ENCODE assay signal across 7 mouse cellular contexts in genomic region chr16:42874456-42874855, GRCm38 (mm10). TPM values are rescaled to one million over a fixed set of nuclear protein-coding genes. Genes with fewer than 3 reads are reported as not detected.
DNase-seq lines count a peak whose midpoint lies in the region; ATAC-seq and TF ChIP-seq lines count a peak whose summit lies in the region.

No protein-coding gene starts in this region.

- H3K4me3 ChIP-seq in G1E (ENCODE audit: low read depth, low read length) = peak overlapping the region; percentile 74
- peak overlapping the region; percentile 69 for H3K4me3 ChIP-seq in forebrain, embryonic 11.5 days (ENCODE audit: low read depth, low read length)
- H3K4me3 ChIP-seq in limb, embryonic 10.5 days = peak overlapping the region; percentile 71
- peak overlapping the region; percentile 39 for H3K4me3 ChIP-seq in midbrain, embryonic 11.5 days (ENCODE audit: low read depth, low read length)

- no peak for ATAC-seq in G1E (ENCODE audit: extremely low read depth, insufficient number of reproducible peaks, low FRiP score, poor library complexity, severe bottlenecking)
- ATAC-seq in forebrain, embryonic 11.5 days (replicated peaks; ENCODE audit: low FRiP score) = no peak
- ATAC-seq in midbrain, embryonic 11.5 days (ENCODE audit: low FRiP score) = no peak

- H3K36me3 ChIP-seq in G1E (replicated peaks) = no peaks in the 10 kb centered on the region
- H3K36me3 ChIP-seq in forebrain, embryonic 11.5 days (ENCODE audit: control insufficient read depth, insufficient read depth, low read length) = no peaks in the 10 kb centered on the region
- H3K36me3 ChIP-seq in limb, embryonic 10.5 days = no peaks in the 10 kb centered on the region
- no peaks in the 10 kb centered on the region for H3K36me3 ChIP-seq in midbrain, embryonic 11.5 days (ENCODE audit: control insufficient read depth, insufficient read depth, low read length)

- H3K27me3 ChIP-seq in G1E (ENCODE audit: insufficient read depth, low read length) = no peaks in the 10 kb centered on the region
- no peaks in the 10 kb centered on the region for H3K27me3 ChIP-seq in forebrain, embryonic 11.5 days (ENCODE audit: control insufficient read depth, insufficient read depth, low read length)
- H3K27me3 ChIP-seq in limb, embryonic 10.5 days (ENCODE audit: low read depth, poor library complexity, severe bottlenecking) = no peaks in the 10 kb centered on the region
- no peaks in the 10 kb centered on the region for H3K27me3 ChIP-seq in midbrain, embryonic 11.5 days (ENCODE audit: control insufficient read depth, insufficient read depth, low read length)

- no peaks in the 10 kb centered on the region for H3K9me3 ChIP-seq in G1E (replicated peaks)
- no peaks in the 10 kb centered on the region for H3K9me3 ChIP-seq in forebrain, embryonic 11.5 days (ENCODE audit: control insufficient read depth, low read length)
- H3K9me3 ChIP-seq in limb, embryonic 10.5 days (replicated peaks) = no peaks in the 10 kb centered on the region
- H3K9me3 ChIP-seq in midbrain, embryonic 11.5 days (ENCODE audit: control insufficient read depth, low read length) = no peaks in the 10 kb centered on the region

- peak overlapping the region; percentile 98 for H3K27ac ChIP-seq in forebrain, embryonic 11.5 days (ENCODE audit: low read depth, low read length)
- H3K27ac ChIP-seq in limb, embryonic 10.5 days = peak overlapping the region; percentile 97
- H3K27ac ChIP-seq in midbrain, embryonic 11.5 days (ENCODE audit: low read depth, low read length) = peak overlapping the region; percentile 95

- H3K9ac ChIP-seq in forebrain, embryonic 11.5 days (ENCODE audit: low read length) = peak overlapping the region; percentile 69
- peak overlapping the region; percentile 70 for H3K9ac ChIP-seq in midbrain, embryonic 11.5 days (ENCODE audit: low read length)

- peaks cover 18% of the 10 kb centered on the region for H3K4me1 ChIP-seq in G1E (ENCODE audit: insufficient read depth, low read depth, low read length)
- 0 out of 2 replicates have a peak, but pooled peaks cover 2% of the 10 kb centered on the region for H3K4me1 ChIP-seq in forebrain, embryonic 11.5 days (replicated peaks; ENCODE audit: control insufficient read depth, insufficient read depth, low read length)
- peaks cover 22% of the 10 kb centered on the region for H3K4me1 ChIP-seq in limb, embryonic 10.5 days
- H3K4me1 ChIP-seq in midbrain, embryonic 11.5 days (ENCODE audit: control insufficient read depth, insufficient read depth, low read length) = no peaks in the 10 kb centered on the region; the same call in 1 of the 2 replicates

- TF ChIP-seq CTCF in G1E (IDR thresholded peaks at IDR 0.05; ENCODE audit: low read depth, low read length) = no peak

- peak overlapping the region; percentile 55 for H3K4me2 ChIP-seq in forebrain, embryonic 11.5 days (ENCODE audit: low read depth, low read length, severe bottlenecking)
- H3K4me2 ChIP-seq in midbrain, embryonic 11.5 days = peak overlapping the region; percentile 58

- DNase-seq in G1E (ENCODE audit: low spot score) = peak; percentile 2
- peak; percentile 41 for DNase-seq in adrenal gland, adult 8-10 months
- peak; percentile 69 for DNase-seq in forebrain, embryonic 11.5 days (ENCODE audit: low spot score)
- DNase-seq in heart, postnatal 4 days = peak; percentile 63
- DNase-seq in limb, embryonic 10.5 days (ENCODE audit: low spot score) = peak; percentile 43
- DNase-seq in midbrain, embryonic 11.5 days (ENCODE audit: low spot score, missing footprints) = no peak
- peak; percentile 6 to 27 for DNase-seq in thymus, postnatal 36 days

- WGBS in forebrain, embryonic 11.5 days = 0% methylated on average over 5 of the region's 5 CpGs
- WGBS in limb, embryonic 10.5 days = 0% methylated on average over 5 of the region's 5 CpGs
- WGBS in midbrain, embryonic 11.5 days = under 1% methylated on average over 5 of the region's 5 CpGs

RNA-seq across cellular contexts. Expression of gene Zbtb20, which starts 1.2 kb away (rescaled TPM):
- total RNA-seq in G1E (2014; fragmentation: Nextera tagmentation) (15.8 and 18.1 TPM in 2 replicates), G1E (2017) (4.9 and 6.6 TPM in 2 replicates)
- 1.5 and 1.8 TPM in 2 replicates for polyA plus RNA-seq in G1E (2012)
- total RNA-seq in adrenal gland, adult 8-10 months (2022) = 100 to 1,000 TPM; 154 to 246 (median 184) TPM
- 54.7 and 56.6 TPM in 2 replicates for polyA plus RNA-seq in forebrain, embryonic 11.5 days (2014; fragmentation: Nextera tagmentation; extraction: Ambion mirVana)
- 100 to 1,000 TPM; 102 to 105 TPM for total RNA-seq in heart, postnatal 4 days (2021)
- polyA plus RNA-seq in limb, embryonic 10.5 days (2016; fragmentation: Nextera tagmentation; extraction: Ambion mirVana) = 7.8 and 11.7 TPM in 2 replicates
- polyA plus RNA-seq in midbrain, embryonic 11.5 days (2014; fragmentation: Nextera tagmentation; extraction: Ambion mirVana) = 44.2 and 45.6 TPM in 2 replicates
